Mouse (Mus musculus) monocyte, adult 2 months (primary cell): ENCODE results near the gene Zmym3.
"Not testable (repeated sequence)": the region's sequence is repeated elsewhere in the genome, so short reads cannot be mapped to it uniquely, and the experiment has no call there.

Experiments
- DNase-seq, 2 experiments: peaks; one replicate each; pipeline ENCODE4 v3.0.0; 2022; ENCODE audit warnings: low spot score in 2 of 2, low read depth in 1 of 2

The Zmym3 gene

GRCm38 (mm10) chrX:101376190-101376968 lies 44.3 kb downstream of the Zmym3 start, which contains the start of gene Gjb1:
TSS of gene Gjb1 (plus strand) at chrX:101376378.
- DNase-seq, result no peak

- DNase-seq, result no peak
Observed at GRCm38 (mm10) chrX:101372946-101373345, 47.7 kb downstream of the Zmym3 start.

GRCm38 (mm10) chrX:101370573-101370972 lies 50.1 kb downstream of the Zmym3 start:
- DNase-seq, result no peak

GRCm38 (mm10) chrX:101369001-101369400 lies 51.6 kb downstream of the Zmym3 start:
- DNase-seq, result no peak

GRCm38 (mm10) chrX:101358902-101359301 lies 61.7 kb downstream of the Zmym3 start:
- DNase-seq, result not testable (repeated sequence)
